Mouse (Mus musculus) retina, postnatal 1 day (tissue): ENCODE results near the gene Arpc4.
A peak's percentile ranks its signal among the peaks of the same experiment; 100 is the strongest.
"Not testable (repeated sequence)": the region's sequence is repeated elsewhere in the genome, so short reads cannot be mapped to it uniquely, and the experiment has no call there.

Experiments used
- DNase-seq: peaks from one replicate; pipeline ENCODE4 v3.0.0-alpha.2; 2012

Gene Arpc4

DNA sequence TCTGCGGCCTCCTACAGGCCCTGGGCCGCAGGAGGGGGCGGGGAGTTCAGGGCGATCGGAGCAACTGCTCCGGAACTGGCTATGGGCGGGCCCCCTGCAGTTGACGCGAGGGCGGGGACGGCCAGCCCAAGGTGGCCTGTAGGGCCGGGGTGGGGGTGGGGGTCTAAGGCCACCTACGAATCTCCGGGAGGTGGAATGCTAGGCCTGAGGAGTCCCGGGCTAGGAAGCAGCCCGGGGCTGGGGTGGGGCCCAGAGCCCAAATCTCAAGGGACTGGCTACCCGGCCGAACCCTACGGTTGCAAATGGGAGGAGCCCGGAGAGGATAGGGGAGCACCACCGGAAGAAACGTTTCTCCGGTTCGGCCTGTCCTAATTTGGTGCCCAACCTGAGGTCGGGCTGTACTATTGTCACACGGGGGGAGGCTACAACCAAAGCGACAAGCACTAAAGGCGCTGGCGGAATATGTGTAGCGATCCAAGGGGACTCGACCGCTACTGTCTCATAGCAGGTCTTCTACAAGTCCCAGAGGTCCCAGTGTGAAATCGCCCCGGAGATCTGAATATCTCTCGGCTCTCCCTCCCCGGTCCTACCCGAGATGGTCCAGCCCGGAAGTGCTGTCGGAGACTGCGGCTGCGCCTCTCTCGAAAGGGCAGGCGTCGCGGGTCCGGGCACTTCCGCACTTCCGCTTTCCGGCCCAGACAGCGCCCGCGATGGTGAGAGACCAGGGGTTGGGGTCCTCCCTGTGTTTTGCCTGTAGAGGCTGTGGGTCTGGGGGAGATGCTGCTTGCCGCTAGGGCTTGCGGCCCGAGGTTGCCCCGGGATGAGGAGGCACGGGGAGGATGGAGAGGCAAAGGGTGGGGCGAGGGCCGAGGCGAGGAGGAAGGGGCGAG, at the start of gene Arpc4, which contains the start of gene Tada3:
Gene Arpc4, plus strand, starts transcription at position 620 of the 890 bp plus-strand sequence.
Gene Tada3, minus strand, starts transcription at position 388 of the 890 bp plus-strand sequence.
- peak; percentile 98 for DNase-seq

DNA sequence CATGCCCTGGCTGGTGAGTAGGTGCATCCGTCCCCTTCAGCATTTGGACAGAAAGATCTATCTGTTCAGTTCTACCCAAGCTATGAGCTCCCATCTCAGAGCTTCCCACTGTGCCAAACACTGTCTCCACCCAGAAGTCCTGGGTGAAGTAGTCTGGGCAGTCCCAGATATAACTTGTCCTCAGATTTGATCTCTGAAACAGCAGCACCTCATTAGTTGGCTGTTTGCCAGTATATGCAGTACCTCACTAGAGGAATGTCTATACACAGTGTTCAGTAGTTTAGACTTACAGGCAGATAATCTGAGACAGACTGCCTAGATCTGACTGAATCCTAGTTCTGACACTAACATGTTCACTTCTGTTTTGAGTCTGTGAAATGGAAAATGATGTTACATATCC, 48.5 kb upstream of the Arpc4 start:
- no peak for DNase-seq

DNA sequence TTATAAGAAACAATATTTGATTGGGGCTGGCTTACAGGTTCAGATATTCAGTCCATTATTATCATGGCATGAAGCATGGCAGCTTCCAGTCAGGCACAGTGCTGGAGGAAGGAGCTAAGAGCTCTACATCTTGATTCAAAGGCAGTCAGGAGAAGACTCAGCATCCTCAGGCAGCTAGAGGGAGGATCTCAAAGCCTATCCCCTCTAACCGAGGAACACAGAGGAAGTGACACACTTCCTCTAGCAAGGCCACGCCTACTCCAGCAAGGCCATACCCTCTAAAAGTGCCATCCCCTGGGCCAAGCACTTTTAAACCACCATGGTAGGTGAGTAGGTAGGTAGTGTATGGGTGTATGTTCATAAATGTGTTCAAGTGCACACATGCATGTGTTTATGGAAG, 47.4 kb upstream of the Arpc4 start:
- no peak for DNase-seq

DNA sequence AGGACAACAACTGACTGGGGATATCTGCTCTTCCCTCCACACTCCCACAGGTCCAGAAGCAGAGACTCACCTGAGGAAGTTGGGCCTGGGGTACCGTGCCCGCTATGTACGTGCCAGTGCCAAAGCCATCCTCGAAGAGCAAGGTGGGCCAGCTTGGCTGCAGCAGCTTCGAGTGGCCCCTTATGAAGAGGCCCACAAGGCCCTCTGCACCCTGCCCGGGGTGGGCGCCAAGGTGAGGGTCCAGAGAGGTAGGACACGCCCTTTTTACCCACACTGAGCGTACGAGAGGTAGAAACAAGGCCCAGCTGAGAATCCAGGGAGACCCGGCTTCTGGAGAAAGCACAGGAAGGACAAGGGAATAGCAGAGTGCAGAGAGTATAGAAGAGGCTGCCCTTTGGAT, 46.2 kb upstream of the Arpc4 start:
- no peak for DNase-seq

DNA sequence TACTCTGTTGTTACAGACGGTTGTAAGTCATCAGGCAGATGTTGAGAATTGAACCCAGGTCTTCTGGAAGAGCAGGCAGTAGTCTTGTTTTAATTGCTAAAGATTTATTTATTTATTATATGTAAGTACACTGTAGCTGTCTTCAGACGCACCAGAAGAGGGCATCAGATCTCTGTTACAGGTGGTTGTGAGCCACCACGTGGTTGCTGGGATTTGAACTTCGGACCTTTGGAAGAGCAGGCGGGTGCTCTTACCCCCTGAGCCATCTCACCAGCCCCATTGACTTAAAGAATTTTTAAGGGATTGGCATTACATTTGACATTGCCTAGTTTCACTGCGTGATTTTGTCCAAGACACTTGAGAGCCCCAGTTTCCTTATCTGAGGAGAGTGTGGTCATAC, 45.2 kb upstream of the Arpc4 start:
- not testable (repeated sequence) for DNase-seq

DNA sequence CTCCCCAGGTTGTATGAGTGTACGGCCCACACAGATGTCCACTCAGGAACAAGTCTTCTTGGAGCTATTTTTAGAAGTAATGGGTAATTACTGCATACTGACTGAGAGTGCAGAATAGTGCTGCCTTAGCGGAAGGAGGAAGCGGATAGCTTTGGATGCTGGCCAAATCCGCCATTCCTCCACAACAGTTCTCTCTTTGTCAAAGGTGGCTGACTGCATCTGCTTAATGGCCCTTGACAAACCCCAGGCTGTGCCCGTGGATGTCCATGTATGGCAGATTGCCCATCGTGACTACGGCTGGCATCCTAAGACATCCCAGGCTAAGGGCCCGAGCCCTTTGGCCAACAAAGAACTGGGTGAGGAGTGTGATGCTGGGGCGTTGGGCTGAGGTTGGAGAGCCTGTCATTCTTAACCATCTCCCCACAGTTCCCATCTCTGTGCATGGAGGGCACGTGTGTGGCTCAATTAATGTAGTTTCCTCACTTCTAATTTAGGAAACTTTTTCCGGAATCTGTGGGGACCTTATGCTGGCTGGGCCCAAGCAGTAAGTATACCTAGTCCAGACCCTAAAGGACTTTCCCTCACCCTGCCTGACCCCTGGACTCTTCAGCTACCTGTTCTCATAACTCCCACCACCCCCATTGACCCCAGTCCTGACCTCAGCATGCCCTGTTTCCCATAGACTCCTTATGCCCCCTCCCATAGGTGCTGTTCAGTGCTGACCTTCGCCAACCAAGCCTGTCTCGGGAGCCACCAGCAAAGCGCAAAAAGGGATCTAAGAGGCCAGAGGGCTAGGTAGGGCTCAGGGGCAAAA, 44.6 kb upstream of the Arpc4 start:
- DNase-seq: peak; percentile 93

DNA sequence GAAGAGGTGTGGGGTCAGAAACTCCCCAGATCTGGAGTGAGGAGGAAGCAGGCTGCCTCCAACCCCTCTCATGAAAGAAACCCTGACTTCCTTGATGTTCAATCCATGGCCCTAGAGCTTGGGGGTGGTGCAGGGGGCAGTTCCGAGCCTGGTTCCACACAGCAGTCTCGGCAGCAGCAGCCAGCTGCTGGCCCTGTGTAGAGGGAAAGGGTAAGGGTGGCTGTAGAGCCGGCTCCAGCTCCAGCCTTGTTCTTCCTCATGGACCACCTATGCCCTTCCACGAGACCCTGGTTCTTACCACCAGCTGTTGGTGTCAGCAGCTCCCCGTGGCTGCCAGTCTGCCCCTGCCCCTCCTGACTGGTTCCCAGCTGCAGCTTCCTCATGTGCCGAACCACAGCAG, 43.7 kb upstream of the Arpc4 start:
- DNase-seq: no peak

DNA sequence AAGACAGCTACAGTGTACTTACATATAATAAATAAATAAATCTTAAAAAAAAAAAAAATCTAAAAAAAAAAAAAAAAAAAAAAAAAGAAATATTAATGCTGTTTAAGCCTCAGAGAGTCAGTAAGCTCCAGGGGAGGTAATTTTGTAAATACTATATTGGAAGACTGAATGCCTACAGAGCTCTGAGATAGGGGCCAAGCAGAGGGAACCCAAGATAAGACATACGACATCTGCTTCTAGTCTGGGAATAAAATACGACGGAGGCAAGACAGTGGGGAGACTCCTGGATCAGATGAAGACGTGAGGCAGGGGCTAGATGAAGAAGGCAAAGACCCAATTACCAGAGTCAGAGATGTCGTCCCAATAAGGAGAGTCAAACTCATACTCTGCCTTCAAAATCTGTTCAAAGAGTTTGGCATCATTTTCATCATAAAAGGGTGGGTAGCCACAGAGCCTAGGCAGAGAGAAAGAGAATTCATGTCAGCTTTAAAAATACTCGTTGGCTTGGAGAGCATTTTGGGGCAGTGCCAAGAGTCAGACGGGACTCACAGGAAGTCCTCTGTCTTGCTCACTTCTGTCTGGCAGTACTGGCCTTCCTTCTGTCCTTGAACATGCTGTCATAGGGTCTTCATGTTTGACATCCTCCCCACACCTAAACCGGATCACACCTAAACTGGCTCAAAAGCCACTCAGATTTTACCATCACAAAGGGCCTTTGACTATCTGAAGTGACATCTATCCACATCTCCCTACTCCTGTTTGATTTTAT, 40.9 kb upstream of the Arpc4 start:
- no peak for DNase-seq

DNA sequence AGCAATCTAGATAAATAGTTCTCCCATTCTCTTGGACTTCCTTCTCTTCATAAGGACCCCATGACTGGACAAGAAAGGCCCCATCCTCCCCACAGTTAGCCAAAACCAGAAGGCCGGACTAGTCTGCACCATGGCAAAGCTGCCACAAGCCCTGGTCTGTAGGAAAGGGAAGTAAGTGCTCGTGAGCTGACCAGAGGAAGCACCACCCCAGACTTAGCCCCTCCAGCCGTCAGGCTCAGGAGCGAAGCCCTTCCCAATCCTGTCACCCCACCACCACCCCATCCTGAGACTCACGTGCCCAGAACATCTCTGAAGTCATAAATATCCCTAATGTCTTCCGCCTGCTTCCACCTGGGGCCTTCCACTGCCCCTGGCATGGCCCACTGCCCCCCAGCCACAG, 36.3 kb upstream of the Arpc4 start:
- DNase-seq: no peak

DNA sequence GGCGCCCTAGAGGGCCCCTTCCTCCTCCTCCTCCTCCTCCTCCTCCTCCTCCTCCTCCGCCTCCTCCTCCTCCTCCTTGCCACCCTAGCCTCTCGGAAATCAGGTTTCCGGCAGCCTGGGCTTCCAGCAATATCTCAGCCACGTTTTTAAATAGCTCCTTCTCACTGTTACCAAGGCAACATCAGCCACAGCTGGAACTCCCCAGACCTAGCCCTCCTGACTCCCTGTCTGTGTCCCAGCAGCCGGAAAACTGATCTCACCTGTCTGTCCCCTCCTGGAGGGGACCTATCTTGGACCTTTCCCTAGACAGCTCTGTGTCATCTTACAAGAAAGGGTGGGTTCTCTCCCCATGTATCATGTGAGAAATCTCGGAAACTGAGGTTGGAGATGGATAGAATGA, 35.6 kb upstream of the Arpc4 start:
- no peak for DNase-seq

DNA sequence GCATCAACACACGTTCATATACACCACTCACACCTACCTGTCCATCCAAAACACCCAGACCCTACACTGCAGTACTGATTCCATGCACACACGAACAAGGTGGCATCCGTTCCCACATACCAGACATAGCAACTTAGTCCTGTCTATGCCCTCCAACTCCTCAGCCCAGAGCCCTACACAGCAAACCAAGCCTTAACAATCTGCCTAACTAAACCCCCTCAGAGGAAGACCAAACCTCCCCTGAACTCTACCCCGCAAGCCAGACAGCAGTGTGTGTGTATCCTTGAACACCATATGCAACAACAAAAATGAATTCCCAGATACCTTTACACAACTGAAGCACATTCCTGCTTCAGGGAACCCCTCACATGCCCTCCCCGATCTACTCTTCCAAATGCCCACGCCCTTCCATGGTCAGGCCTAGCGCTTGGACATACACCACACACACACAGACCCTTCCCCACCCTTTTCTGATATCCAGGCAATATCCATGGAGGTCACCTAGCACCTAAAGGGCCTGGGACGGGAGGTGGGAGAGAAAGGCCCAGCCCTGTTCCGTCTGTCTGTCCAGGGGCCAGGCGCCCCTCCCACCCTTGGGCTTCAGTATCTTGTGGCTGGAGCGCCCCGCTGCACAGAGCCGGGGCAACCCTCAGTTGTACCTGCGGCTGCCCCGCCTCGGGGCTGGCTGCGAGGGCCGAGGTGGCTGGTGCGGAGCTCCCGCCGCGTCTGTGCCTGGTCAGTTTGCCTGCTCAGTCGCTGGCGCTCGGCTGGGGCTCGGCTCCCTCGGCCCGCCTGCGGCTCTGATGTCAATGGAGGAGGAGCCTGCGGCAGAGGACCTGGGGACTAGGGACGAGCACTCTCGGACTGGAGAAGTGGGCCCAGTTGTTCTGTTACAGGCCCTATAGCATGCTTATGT, 34.5 kb upstream of the Arpc4 start, which contains the start of gene Camk1:
Gene Camk1, minus strand, starts transcription at position 808 of the 916 bp plus-strand sequence.
- DNase-seq: peak; percentile 76

DNA sequence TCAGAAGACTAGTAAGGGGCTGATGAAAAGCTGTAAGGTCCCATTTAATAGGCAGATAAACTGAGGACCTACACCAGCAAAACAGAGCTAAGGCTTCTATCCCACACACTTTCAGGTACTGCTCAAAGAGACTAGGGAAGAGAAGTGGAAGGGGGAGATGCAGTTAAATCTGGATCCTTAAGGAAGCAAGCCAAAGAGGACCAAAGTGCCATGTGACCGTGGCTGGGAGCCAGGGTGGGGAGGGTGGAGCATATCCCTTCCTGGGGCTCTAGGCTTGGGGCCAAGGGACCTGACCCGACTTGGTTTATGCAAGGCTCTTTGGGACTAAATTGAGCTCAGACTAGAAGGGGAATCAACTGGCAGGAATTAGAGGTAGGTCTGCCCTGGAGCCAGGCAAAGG, 33.6 kb upstream of the Arpc4 start:
- DNase-seq: no peak

DNA sequence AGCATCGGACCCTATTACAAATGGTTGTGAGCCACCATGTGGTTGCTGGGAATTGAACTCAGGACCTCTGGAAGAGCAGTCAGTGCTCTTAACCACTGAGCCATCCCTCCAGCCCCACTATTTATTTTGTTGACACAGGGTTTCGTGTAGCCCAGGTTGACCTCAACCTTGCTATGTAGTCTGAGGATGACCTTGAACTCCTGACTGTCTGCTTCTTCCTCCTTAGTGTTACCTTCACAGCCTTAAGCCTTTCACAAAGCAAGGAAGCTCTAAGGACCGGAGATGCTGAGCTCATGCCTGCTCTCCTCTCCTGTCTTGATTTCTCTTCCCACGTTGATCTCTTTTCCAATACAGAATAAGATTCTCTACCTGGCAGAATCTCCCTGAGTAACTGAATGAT, 31.0 kb upstream of the Arpc4 start:
- DNase-seq: no peak

DNA sequence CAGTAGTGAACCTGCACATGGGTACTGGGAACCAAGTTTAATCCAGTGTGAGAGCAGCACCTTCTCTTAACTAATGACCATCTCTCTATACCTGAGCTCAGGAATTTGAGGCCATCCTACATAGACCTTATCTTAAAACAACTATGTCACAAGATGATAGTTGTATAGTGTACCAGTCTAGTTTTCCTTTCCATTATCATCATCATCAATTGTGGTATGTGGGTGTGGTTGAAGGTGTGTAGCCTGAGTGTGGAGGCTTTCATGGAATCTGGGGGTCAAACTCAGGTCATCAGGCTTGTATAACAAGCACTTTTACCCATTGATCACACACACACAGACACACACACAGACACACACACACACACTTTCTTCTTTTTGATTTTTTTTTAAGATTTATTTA, 27.4 kb upstream of the Arpc4 start:
- DNase-seq: no peak

DNA sequence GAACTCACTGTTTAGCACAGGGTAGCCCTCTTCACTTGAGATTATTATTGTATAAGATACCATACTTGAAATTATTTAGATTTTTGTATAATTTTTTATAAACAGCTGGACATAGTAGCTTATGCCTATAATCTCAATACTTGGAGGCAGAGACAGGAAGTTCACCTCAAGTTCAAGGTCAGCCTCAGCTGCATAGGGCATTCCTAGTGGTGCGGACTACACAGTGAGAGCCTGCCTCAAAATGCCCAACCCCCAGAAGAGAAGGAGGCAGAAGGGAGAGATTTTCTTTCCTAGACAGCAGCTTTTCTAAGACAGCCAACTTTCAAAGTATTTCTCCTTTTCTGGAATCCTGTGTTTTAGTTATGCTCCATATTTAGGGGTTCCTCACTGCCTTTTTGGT, 26.8 kb upstream of the Arpc4 start:
- DNase-seq: no peak

DNA sequence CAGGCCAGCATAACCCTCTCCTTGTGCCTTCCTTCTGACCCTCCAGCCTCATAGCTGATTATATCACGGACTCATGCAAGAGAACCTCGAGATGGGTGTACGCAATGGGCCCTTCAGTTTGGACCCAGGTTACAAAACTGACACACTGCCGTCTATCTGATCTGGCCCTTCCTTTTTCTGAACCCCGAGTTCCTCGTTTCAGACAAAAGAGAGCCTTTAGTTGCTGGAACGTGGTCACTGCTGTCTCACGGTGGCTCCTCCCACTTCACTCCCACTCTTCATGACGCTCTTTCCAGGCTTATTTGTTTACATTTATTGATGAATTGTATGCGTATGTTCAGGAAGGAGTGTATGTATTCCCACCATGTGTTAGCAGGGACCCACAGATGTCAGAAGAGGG, 26.3 kb upstream of the Arpc4 start:
- DNase-seq: no peak

DNA sequence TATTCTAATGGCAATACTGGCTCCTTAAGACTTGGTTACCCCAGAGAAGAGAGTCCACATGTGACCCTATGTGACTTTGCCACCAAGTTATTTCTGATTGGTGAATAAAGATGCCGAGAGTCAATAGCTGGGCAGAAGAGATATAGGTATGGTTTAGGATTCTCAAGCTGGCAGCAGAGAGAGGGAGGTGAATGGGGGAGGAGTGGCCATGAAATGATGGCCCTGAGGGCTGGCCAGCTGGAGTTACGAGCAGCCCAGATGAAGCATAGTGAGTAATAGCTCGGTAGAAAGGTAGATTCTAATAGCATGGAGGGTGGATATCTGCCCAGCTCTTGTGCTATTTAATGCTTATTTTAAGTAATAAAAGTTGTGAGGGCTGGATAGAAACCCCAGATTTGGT, 25.1 kb upstream of the Arpc4 start:
- no peak for DNase-seq

DNA sequence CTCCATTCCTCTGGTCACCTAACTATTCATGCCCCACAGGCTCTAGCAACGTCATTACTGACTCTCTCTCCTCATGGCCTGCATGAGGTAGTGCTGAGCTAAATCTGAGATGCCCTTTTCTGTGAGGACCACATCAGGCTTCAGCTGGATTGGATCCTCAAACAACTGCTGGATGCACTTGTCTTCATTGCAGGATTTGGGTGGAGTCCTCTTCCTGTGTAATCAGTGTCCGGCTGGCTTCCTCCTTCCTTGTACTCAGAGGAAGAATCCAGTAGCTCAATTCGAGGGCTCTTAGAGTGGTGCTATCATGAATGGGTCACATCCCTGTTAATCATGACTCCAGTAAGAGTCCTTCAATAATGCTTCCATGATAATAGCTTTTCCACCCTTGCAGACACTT, 24.2 kb upstream of the Arpc4 start:
- DNase-seq: no peak

DNA sequence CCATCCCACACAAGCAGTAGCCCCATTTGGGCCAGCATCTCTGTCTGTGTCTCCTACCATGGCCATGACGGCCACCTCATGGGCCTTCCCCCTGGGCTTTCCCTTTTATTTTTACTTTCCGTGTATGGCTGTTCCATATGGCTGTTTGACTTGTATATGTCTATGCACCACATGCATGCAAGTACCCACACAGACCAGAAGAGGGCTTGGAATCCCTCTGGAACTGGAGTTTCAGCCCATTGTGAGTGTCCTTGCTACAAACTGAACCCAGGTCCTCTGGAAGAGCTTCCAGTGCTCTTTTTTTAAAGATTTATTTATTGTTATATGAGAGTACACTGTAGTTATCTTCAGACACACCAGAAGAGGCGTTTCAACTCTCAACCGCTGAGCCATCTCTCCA, 16.4 kb upstream of the Arpc4 start:
- no peak for DNase-seq

DNA sequence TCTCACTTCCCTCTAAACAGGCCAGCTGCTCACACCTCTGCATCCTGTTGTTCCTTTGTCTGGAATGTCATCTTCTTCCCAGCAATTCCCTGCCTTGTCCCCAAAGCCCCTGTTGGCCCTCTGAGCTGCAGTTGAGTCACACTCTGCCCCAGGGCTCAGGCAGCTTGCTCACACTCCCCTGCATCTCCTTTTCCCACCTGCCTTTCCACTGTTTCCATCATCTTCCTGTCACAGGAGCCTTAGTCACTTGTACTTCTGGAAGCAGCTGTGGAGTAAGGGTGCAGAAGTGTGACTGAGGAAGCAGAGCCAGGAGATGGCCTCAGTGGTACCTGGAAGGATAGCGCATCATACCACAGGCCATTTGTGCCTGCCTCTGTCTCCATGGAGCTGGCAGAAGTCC, 15.7 kb upstream of the Arpc4 start:
- DNase-seq: no peak

DNA sequence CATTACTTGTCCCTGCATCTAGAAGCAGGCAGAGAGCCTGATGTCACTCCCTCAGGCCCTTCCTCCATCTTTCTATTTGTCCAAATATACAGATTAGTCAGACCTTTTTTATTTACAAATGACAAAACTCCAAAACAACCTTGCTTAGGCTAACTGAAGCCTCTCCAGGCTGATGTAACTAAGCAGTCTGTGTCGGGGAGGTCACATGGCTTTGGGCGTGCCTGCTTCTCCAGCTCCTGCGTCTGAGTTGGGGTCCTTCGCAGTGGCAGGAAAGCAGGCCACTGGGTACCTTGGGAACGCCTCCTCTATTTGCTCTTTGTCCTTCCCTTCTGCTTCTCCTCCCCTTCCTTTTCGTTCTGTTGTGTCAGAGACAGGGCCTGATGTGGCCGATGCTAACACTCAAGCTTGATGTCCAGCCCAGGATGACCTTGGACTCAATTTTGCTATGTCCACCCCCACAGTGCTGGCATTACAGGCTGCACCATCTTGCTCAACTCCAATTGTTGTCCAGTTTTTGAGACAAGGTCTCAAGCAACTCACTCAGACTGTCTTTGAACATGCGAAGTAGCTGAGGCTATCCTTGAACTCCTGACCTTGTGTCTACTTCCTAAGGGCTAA, 13.3 kb upstream of the Arpc4 start:
- no peak for DNase-seq

DNA sequence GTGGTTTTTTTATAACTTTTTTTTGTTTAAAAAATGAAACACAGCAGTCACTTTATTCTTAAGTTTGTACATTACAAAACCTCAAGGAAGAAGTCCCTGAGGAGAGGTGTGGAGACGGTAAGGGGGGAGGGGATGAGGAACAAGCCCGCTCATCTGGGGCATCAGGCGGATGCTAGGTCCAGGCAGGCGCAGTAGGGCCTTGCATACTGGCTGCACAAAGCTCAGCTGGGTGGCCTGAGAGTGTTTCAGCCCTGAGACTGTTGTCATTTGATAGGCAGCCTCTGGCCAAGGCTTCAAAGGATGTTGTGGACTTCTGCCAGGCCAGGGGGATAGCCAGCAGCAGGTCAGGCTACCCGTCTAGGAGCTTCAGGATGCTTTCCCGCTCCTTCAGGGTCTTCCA, 11.3 kb upstream of the Arpc4 start:
- no peak for DNase-seq
